Mouse (Mus musculus) c-Kit-negative CD71-positive TER-119-positive erythroid progenitor cells, embryonic 14.5 days (primary cell): ENCODE measurements at regions not wholly inside any gene's neighbourhood (a gene's known extent, or its start where the extent isn't known, plus 50 kb on each side); places are given as distances from the start of the nearest gene placed in this dataset.

Experiments used
- DNase-seq: peaks from one replicate; pipeline ENCODE4 v3.0.0-alpha.2; 2013; ENCODE audit warnings: low read depth, low spot score

DNA sequence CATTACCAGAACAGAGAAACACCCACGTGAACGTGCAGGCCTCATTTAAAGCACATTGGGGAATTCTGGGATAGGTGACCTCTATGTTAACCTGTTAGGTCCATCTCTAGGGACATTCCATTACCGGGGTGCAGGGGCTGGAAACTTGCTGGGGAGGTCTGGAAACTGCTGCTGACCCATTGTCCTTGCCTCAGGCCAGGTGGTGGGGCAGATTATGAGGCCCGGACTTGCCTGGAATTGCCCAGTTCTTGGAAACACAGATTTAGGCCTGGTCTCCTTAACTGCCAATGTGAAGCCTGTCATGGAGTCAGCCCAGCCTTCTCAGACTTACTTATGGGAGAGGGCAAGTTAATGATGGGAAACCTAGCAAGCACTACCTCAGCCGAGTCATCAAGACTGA lies 175.3 kb upstream of the Klf7 start:
- no peak for DNase-seq

DNA sequence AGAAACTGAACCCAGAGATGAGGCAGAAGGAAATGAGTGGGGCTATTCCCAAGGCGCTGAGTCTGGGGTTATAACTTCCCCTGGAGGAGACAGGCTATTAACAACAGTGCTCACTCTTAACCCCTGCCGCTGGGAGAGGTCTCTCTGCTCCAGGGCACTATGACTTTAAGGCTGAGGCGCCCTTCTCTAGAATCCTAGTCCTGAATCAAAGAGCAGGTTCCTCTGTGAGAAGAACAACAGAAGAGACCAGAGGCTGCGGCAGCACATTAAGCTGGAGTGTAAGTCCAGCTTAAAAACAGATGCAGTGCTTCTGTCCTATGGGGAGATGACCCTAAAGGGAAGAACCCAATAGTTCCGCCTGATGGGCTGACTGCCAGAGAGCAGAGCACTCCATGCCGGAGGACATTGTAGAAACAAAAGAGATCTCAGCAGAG lies 173.4 kb upstream of the Klf7 start:
- no peak for DNase-seq

DNA sequence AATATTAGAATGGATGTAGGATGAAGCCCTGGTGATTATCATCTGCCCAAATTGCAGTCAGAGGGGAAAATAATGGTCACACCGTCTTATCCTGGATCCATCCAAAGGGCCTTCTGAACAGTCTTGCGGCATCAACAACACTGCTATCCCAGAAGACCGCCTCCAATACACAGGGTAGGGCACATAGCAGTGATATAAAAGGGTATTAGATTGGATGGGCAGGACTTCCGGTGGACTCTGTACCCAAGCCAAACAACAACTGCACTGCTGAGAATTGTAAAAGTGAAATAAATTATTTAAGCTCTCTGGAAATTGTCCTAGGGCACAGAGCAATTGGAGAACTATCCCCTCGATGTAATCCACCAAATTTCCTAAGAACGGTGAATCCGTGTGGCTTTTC lies 173.0 kb upstream of the Klf7 start:
- no peak for DNase-seq

DNA sequence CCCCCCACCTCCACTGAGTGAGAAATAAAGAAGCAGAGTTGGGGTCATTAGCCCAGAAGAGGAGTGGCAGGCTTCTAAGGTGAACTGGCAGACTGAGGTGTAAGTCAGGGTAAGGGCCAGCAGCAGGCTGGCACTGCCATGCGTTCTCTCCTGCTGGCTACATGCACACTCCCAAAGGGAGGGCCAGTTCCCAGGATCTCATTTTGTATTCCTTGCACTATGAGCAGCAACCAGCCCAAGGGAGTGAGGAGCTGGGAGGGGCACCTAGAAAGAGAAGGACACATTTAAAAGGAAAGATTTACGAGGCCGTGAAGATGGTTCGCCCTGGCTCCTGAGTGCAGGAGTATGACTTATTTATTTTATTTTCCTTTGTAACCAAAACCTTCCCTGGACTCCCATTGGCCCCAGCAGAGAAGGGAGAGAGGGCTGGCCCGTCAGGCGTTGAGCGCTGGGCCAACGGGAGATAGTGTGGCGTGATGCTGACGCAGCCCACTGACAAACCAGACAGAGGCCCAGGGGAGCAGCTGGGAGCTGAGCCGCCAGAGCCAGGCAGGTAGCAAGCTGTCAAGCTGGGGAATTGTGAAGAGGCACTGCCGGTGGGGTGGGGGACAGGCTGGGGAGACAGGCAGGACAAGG lies 166.8 kb upstream of the Klf7 start:
- DNase-seq = no peak

DNA sequence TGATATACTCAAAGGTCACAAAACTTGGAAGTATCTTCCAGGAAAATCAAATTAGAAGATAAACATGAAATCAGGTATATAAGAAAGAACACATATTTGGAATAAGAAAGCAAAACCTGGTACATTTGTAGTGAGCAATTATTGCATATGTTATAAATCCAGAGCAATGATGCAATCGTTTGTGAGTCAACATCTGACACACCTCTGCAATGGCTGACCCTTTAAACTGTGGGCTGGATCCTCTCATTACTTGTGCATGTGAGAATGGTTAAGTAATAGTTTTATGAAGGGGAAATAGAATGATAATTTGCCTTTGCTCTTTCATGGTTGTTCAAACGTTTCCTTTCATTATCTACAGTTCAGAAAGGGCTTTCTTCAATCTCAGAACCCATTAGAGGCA lies 165.0 kb upstream of the Klf7 start:
- no peak for DNase-seq

DNA sequence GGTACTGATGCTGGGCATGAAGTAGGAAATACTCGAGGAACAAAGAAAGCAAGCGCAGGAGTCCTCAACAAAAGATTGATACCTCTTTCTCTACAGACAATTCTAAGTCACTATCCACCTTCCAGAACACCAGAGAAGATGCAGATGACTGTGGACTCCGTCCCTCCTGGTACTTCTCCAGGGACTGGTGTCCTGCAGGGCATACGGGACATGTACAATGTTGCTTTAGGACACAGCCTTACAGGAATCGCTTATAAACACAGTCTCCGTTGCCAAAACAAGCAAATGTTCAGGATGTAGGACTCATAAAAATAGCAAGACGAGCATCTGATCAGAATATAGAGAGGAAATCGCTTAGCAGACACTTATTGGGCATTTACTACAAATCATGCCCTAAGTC lies 162.6 kb upstream of the Klf7 start:
- DNase-seq = no peak

DNA sequence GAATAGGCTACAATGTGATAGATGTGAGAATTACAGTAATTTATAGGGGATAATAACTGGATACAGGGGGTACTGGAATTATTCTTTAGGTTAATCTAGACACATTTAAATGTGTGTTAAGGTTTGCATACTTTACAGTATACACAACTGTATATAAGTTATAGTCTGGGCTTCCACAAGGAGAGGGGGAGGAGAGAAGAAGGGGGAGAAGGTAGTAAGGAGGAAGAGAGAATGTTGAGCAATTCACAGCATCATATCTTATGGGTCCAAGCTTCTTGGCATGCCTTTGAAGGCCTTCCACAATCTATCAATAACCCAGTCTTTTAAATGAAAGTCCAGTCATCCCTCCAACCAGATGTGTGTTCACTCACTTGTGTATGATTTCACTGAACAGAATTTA lies 153.8 kb upstream of the Klf7 start:
- DNase-seq = no peak

DNA sequence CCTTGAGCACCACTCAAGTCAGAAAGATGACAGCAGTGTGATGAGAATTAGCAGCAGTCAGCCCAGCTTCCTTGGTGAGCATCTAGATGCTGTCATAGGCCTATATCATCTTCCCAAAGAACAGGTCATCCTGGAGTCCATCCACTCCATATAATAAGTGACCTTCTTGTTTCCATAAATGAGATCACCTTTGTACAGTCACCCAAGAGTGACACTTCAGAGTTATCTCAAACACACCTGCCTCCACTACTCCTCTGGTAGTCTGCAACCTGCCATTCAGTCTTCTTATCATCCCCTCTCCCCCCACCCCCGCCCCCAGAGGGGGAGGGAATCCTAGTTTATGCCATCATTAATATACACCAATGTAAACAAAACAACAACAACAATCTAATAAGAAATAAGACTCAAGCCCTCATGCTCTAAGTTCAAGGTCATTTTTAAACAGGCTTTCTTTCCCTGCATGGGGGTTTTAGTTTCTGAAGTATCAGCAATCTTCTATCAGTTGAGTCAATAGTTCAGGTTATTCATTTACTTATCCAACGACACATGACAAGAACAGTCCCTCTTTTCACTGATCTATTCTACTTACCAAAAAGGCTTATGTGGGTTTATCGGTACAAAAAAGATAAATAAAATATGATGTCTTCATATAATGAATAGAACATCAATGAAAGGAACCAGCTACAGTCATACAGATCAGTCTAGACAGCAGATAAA lies 153.2 kb upstream of the Klf7 start:
- DNase-seq = no peak

DNA sequence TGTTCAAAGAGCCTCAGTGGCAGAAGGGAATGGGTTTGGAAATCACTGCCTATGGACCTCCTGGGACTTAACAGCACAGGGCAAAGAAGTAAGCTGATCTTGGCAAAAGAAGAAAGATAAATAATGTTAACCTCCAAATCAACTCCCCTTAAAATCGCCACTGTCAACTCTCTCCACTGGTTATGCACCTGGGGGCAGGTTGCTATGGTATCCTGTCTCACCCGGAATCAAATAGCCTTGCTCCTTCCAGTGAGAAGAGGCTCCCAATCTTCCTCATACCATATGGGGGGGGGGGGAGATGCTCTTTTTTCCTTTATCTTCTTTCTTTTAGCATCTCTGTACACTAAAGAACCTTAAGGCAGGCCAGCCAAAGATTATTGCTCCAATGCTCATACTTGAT lies 135.2 kb upstream of the Klf7 start:
- DNase-seq = no peak

DNA sequence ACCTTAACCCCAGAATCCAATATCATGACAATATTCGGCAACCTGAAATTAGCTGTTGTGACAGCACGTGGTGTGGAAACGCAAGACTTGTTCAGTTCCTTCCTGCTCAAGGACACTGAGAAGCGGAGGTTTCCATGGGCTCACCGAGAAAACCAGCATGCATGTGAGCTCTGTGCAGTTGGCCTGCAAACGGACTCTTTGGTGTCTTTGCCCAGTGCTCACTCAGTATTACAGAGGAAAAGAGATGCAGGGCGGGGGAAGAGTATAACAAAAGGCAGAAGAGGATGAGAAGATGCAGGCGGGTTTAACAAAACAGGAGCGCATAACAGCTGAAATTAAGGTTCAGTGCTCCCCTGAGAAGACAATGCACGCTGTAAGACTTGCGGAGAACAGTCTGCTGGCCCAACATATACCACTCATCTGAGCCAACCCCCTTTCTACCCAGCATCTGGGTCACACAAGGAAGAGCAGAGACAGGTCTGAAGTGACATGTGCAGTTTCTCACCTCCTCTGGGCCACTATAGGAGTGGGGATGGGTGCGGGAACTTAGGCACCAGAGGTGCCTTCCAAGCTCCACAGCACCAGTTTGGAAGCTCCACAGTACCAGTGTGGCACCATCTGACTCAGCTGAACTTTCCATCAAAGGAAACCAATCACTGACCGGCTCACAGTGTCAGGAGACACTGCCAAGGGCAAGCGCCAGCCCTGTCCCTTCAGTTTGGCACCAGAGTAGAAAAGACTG lies 133.6 kb upstream of the Klf7 start:
- DNase-seq = no peak

DNA sequence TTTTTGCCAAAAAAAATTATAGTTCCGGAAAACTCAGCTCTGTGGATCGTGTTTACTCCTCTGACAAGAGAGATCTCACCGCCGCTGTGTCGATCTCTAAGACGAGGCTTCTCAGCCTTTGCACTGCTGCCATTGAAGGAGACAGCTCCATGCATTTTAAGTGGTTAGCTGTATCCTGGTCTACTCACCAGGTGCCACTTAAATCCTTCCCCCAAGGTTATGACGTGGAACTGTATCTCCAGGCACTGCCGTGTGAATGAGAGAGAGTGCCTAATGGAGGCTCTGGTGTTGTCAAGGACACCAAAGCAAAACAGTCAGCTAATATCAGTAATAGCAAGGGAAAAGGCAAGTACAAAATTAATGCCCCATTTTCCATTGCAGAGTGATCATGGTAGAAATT lies 132.6 kb upstream of the Klf7 start:
- no peak for DNase-seq

DNA sequence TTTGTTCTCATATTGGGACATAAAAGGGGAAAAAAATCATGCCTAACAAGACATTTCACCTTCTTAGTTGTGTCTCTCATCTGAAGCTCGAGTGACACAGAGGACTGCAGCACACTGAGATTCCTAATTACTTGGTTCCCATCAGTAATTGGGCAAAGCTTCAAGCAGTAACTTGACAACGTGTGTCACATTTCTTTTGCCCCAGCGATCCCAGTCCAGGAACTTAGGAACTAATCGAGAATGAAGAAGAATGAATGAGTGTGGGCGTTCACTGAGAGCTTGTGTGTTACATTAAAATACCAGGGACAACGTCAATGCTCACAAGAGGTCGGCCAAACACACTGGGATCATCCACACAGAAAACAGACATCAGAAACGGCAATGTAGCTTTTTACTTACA lies 131.9 kb upstream of the Klf7 start:
- DNase-seq = no peak

DNA sequence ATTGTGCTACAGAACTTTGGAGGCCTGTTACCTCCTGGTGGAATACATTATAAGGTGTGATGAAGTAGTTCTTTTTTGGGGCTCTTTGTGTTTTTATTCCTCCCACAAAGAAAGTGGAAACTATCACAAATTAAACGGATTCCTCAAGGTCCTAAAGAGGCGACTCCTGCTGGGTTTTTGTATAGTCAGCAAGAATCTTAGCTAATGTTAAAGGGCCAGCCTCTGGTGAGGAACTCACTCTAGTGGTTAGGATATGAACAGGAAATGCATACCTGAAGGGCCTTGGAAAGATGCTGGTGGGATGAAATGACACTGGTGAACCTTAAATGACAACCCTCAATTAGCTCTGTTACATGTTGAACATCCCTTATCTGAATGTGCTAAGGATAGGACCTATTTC lies 120.3 kb upstream of the Klf7 start:
- no peak for DNase-seq

DNA sequence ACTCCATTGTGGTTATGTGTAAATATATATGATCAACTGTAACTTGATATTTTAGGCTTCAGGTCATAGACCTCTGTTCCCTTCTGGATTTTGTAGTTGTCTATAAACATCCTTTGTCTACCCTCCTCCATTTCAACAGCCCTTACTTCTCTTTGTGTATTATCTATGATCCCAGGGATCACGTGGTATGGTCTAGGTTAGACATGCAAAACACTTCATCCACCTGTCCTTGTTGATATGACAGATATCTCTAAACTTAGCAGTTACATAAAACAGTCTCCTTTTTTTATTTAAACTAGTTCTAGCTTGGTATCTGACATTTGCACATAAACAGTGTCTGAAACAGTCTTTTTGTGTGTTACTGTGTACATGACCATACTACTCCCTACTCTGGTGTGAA lies 107.6 kb upstream of the Klf7 start:
- DNase-seq = no peak

DNA sequence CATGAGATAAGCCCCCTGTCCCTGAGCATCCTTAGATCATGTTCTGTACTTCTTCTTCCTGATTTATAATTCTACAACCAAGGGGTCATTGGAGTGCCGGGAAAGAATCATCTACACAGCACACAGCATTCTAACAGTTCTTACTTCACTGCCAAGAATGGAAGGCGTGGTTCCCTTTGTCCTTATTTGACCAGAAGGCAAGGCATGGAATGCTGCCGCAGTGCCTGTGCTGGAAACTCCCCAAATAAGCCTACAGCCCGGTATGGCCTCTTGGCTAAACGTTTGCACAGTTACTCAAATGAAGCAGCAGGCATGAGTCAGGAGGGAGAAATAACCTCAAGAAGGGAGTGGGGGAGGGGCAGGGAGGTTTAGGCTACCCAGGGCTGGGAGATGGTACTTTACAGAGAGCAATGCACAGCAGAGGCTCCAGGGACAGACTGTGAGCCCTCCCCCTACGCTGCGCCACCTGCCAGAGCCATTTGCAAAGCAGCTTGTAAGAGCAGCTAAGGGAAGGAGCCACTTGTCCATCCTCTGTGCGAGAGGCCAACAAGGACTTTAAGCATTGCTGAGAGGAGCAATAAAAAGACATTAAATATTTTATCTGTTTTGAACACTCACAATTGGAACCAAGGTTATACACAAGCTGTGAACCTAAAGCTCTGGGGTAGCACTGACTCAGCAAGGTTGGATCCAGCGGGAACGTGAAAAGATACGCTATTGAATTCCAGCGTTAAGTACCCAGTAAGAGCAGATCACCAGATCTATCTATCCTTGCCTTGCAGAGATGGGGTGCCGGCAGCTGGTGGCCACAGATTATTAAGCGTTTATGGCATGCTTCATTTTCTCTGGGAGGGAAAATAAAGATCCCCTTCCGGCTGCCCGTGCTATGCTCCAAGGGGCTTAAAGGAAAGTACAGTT lies 104.2 kb upstream of the Klf7 start:
- DNase-seq = no peak

DNA sequence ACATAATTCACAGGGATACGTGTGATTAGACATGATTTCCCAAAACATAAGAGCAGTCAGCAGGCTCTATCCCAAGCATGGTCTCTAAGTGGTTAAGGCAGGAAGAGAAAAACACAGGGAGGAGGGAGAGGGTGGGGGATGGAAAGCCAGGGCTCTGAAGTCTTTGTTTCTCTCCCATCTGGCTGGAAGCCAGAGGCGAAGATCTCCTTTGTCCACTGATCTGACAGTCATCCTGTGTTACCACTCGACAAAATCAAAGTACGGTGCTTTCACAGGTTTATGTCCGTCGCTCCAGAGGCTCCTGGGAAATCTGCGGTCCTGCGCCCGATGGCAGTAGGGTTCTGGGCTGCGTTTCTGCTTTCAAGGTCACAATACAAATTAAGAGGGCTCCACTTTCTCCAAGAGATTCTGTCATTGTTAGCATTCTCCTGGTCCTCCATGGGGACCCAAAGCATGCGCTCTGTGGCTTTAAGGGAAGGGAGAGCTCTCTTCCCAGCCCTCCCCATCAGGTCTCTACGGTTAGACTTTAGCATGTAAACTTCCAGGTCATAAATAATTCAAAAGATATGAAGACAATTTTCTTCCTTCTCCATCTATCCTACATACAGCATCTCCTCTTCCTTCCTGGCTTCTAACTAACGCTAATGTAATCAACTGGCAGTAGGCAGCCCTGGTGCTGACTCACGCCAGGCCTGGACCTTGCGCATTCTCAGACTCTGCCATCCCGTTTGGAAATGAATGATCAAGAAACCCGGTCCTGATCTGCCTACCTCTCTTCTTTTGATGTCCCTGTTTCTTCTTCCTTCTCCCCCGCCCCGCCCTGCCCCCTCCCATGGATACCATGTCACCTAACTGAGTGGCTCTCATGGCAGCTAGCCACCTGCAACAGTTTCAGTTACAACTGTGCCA lies 102.0 kb upstream of the Klf7 start:
- no peak for DNase-seq

DNA sequence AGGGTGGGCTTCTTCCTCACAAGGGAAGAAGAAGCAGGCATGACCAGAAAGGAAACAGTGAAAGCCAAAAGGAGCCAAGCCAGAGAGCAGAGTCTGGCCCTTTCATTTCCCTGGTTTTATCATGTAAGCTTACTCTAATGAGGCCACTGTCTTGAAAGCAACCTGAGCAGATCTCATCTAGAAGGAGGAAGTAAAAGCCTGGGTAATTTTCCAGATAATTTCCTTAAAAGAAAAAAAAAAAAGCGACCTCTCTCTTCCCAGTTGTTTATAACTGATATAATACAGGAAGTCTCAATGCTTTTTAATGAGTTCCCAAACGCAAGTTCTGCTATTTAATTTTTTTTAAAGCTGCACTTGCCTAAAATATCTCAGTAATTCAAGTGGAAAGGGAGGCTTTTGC lies 100.4 kb upstream of the Klf7 start:
- DNase-seq = no peak

DNA sequence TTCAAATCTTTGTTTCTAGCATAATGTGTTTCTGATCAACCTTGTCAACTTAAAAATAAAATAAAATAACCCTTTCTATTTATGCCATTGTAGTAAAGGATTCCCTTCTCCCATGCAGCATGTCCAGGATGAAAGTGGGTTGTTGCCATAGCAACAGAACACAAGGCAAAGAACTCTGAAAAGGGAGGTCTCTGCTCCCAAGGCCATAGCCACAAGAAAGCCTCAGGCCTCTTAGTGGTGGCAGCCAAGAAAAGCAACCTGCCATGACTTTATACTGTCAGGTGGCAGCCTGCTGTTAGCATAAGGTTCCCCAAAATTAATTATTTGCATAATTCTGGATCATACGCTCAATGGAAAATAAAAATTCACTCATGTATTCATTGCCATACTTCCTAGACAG lies 98.4 kb upstream of the Klf7 start:
- DNase-seq = no peak

DNA sequence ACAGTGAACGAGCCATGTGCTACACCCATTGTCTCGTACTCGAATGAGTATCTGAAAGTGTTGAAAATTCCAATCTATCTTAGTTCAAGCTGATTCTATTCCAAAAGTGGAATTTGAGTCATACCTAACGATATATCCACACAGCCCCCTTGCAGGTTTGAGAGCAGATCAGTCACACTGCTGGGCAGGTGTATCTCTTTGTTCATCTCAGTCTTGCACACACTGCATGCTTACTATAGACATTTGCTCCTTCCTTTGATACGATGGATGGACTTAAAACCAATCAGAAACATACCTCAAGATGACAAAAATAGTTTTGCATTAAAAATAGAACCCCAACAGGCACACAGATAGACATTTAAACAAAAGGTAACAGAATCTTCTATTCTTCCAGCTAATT lies 98.0 kb upstream of the Klf7 start:
- no peak for DNase-seq

DNA sequence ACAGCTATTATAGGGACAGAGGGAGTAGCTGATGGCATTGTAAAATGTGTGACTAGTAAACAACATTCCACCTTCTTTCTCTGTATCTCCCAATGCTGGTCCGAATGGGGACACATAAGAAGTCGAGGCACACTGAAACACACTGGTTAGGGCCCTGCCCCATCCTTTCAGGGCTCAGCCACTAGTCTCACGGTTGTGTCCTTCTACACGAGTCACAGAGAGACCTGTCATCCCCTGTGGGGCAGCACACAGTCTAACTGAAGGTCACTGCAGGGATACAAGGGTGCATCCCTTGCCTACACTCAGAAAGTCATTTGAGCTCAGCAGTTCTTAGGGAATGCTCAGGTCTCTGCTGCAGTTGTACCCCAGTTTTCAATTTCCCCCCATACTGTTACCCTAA lies 93.6 kb upstream of the Klf7 start:
- no peak for DNase-seq

DNA sequence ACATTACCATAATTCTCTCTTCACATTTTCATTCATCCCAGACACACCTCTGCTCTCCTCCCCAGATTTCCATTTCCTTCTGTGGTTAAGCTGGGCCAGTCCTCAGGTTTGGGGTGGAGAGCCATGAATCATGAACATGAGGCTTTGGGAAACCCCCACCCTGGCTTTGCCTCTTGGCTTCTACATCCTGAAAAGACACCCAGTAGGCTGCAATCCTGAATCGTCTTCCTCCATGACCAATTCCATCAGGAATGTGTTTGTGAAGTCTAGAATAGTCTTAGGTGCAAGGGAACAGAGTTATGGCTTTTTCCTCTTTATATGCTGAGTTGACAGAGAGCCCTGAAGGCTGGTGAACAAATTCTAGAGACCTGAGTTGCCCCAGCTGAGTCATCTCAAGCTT lies 87.0 kb upstream of the Klf7 start:
- DNase-seq = no peak
